Comparison of ENCODE assay signal across 16 mouse cellular contexts in genomic region chr4:133402011-133402410, GRCm38 (mm10). TPM values are rescaled to one million over a fixed set of nuclear protein-coding genes. Genes with fewer than 3 reads are reported as not detected.
DNase-seq lines count a peak whose midpoint lies in the region; ATAC-seq lines count a peak whose summit lies in the region.
"Had no signal": no experiment of that assay in that cellular context is flagged by ENCODE, and none has a peak within 500 bp of the region (broad histone marks: within the 10 kb centered on the region; RNA-seq: fewer than 3 reads in every experiment).

No protein-coding gene starts in this region.

- peaks cover 74% of the 10 kb centered on the region for H3K4me1 ChIP-seq in heart, embryonic 12.5 days (replicated peaks)
- H3K4me1 ChIP-seq in liver, embryonic 11.5 days (replicated peaks; ENCODE audit: control insufficient read depth, insufficient read depth, low read length) = peaks cover 45% of the 10 kb centered on the region

- H3K36me3 ChIP-seq in heart, embryonic 12.5 days = no peaks in the 10 kb centered on the region
- H3K36me3 ChIP-seq in liver, embryonic 11.5 days (ENCODE audit: control insufficient read depth, insufficient read depth, low read length) = peaks cover 3% of the 10 kb centered on the region; the same call in 1 of the 2 replicates
- H3K36me3 ChIP-seq: hindbrain, embryonic 10.5 days; limb, embryonic 13.5 days had no signal

- H3K9ac ChIP-seq in heart, embryonic 12.5 days = no peak overlapping the region; the same call in 1 of the 2 replicates
- H3K9ac ChIP-seq in liver, embryonic 11.5 days (ENCODE audit: low read depth, low read length) = no peak overlapping the region
- H3K9ac ChIP-seq: limb, embryonic 13.5 days had no signal

- 22% methylated on average over 13 of the region's 13 CpGs for WGBS in heart, embryonic 12.5 days
- WGBS in liver, embryonic 11.5 days = 27% methylated on average over 13 of the region's 13 CpGs

- H3K27me3 ChIP-seq in heart, embryonic 12.5 days (replicated peaks) = no peaks in the 10 kb centered on the region
- no peaks in the 10 kb centered on the region for H3K27me3 ChIP-seq in liver, embryonic 11.5 days (replicated peaks; ENCODE audit: control insufficient read depth, insufficient read depth, low read length)
- H3K27me3 ChIP-seq: limb, embryonic 13.5 days had no signal

- no peak for DNase-seq in heart, postnatal 4 days
- peak; percentile 22 for DNase-seq in thymus, postnatal 14 days
- DNase-seq in thymus, postnatal 36 days = no peak
- no peak for DNase-seq in liver, embryonic 11.5 days (ENCODE audit: low spot score)
- DNase-seq in yolk sac, embryonic 10.5 days (ENCODE audit: low spot score) = peak; percentile 39
- no peak for DNase-seq in adrenal gland, adult (ENCODE audit: inconsistent age in 2 of 2, low spot score in 1 of 2)
- DNase-seq in frontal cortex, postnatal 36 days (ENCODE audit: low spot score in 2 of 2) = no peak
- DNase-seq: adrenal gland, adult 8-10 months; cerebellum, postnatal 36 days; kidney, adult 9 months; retina, postnatal 1 day; thymus, postnatal 25 days had no signal

- no peak overlapping the region; the same call in 1 of the 2 replicates for H3K27ac ChIP-seq in heart, embryonic 12.5 days (ENCODE audit: poor library complexity, severe bottlenecking)
- peak overlapping the region; percentile 43; the same call in 1 of the 2 replicates for H3K27ac ChIP-seq in liver, embryonic 11.5 days (ENCODE audit: low read depth, low read length)
- H3K27ac ChIP-seq: hindbrain, embryonic 10.5 days; limb, embryonic 13.5 days had no signal

- no peak overlapping the region for H3K4me3 ChIP-seq in heart, embryonic 12.5 days
- no peak overlapping the region for H3K4me3 ChIP-seq in liver, embryonic 11.5 days (ENCODE audit: low read depth, low read length)
- H3K4me3 ChIP-seq: hindbrain, embryonic 10.5 days; limb, embryonic 13.5 days; midbrain, embryonic 10.5 days had no signal

- no peaks in the 10 kb centered on the region for H3K9me3 ChIP-seq in heart, embryonic 12.5 days (replicated peaks)
- H3K9me3 ChIP-seq in liver, embryonic 11.5 days (ENCODE audit: control insufficient read depth, low read length) = no peaks in the 10 kb centered on the region
- H3K9me3 ChIP-seq: hindbrain, embryonic 10.5 days; limb, embryonic 13.5 days; midbrain, embryonic 10.5 days had no signal

- ATAC-seq in heart, embryonic 12.5 days (ENCODE audit: insufficient number of reproducible peaks, low FRiP score) = no peak
- peak; percentile 74 for ATAC-seq in liver, embryonic 11.5 days (replicated peaks; ENCODE audit: low FRiP score)

- H3K4me2 ChIP-seq in heart, embryonic 12.5 days = 0 out of 2 replicates have a peak overlapping the region, but pooled peaks have one; percentile 28
- H3K4me2 ChIP-seq in liver, embryonic 11.5 days = peak overlapping the region; percentile 11; the same call in 1 of the 2 replicates
- H3K4me2 ChIP-seq: limb, embryonic 13.5 days had no signal

RNA-seq across cellular contexts. Expression of gene Slc9a1, which starts 32.5 kb away (rescaled TPM):
- 7.3 and 8.8 TPM in 2 replicates for polyA plus RNA-seq in heart, embryonic 12.5 days (2016; fragmentation: Nextera tagmentation; extraction: Ambion mirVana)
- 10 to 100 TPM; 21.1 to 24.4 TPM for total RNA-seq in heart, postnatal 4 days (2021)
- 6.9 and 7.7 TPM in 2 replicates for polyA plus RNA-seq in liver, embryonic 11.5 days (2014; fragmentation: Nextera tagmentation; extraction: Ambion mirVana)

RNA-seq across cellular contexts. Expression of gene Wdtc1, which starts 48.7 kb away (rescaled TPM):
- 16.1 and 17.9 TPM in 2 replicates for polyA plus RNA-seq in heart, embryonic 12.5 days (2016; fragmentation: Nextera tagmentation; extraction: Ambion mirVana)
- 10 to 100 TPM; 46.9 to 47.9 TPM for total RNA-seq in heart, postnatal 4 days (2021)
- polyA plus RNA-seq in liver, embryonic 11.5 days (2014; fragmentation: Nextera tagmentation; extraction: Ambion mirVana) = 14.0 and 14.5 TPM in 2 replicates

Comparison
In these comparisons a context has a peak if more than half of its experiments do, and no peak if none do; other contexts are left out.
1. DNase-seq: peak in thymus, postnatal 14 days (single experiment) and yolk sac, embryonic 10.5 days (single experiment); none in heart, postnatal 4 days (single experiment), thymus, postnatal 36 days (0 of 2), liver, embryonic 11.5 days (single experiment), adrenal gland, adult (0 of 2) and frontal cortex, postnatal 36 days (0 of 2).